In genomic region chr14:34674932-34675331, GRCm38 (mm10) we compare ENCODE assay signal across 8 mouse cellular contexts. TPM values are rescaled to one million over a fixed set of nuclear protein-coding genes. Genes with fewer than 3 reads are reported as not detected.
DNase-seq lines count a peak whose midpoint lies in the region; ATAC-seq and TF ChIP-seq lines count a peak whose summit lies in the region.

No protein-coding gene starts in this region.

- H3K36me3 ChIP-seq in megakaryocyte, embryonic 14.5 days (replicated peaks; ENCODE audit: low read length) = peaks cover 43% of the 10 kb centered on the region
- peaks cover 19% of the 10 kb centered on the region for H3K36me3 ChIP-seq in embryonic facial prominence, embryonic 14.5 days (ENCODE audit: control insufficient read depth, insufficient read depth, low read length)
- H3K36me3 ChIP-seq in limb, embryonic 11.5 days (ENCODE audit: control insufficient read depth, insufficient read depth, low read length) = peaks cover 2% of the 10 kb centered on the region; the same call in 1 of the 2 replicates
- H3K36me3 ChIP-seq in small intestine, adult 2 months (ENCODE audit: control insufficient read depth, insufficient read depth, low read length) = peaks cover 10% of the 10 kb centered on the region

- peak overlapping the region; percentile 79 for H3K4me2 ChIP-seq in embryonic facial prominence, embryonic 14.5 days (ENCODE audit: low read depth, low read length)
- H3K4me2 ChIP-seq in limb, embryonic 11.5 days (ENCODE audit: low read depth, severe bottlenecking) = peak overlapping the region; percentile 66

- H3K4me1 ChIP-seq in megakaryocyte, embryonic 14.5 days = peaks cover 42% of the 10 kb centered on the region
- H3K4me1 ChIP-seq in embryonic facial prominence, embryonic 14.5 days (ENCODE audit: control insufficient read depth, insufficient read depth, low read length) = peaks cover 7% of the 10 kb centered on the region; the same call in 1 of the 2 replicates
- H3K4me1 ChIP-seq in limb, embryonic 11.5 days (ENCODE audit: control insufficient read depth, insufficient read depth, low read length) = no peaks in the 10 kb centered on the region; the same call in 1 of the 2 replicates
- peaks cover 14% of the 10 kb centered on the region; the same call in 1 of the 2 replicates for H3K4me1 ChIP-seq in small intestine, adult 2 months (ENCODE audit: control insufficient read depth, insufficient read depth, insufficient read length, low read length)

- H3K27me3 ChIP-seq in megakaryocyte, embryonic 14.5 days (replicated peaks) = no peaks in the 10 kb centered on the region
- H3K27me3 ChIP-seq in embryonic facial prominence, embryonic 14.5 days (replicated peaks; ENCODE audit: control insufficient read depth, insufficient read depth, low read length) = no peaks in the 10 kb centered on the region
- H3K27me3 ChIP-seq in limb, embryonic 11.5 days (ENCODE audit: control insufficient read depth, insufficient read depth, low read length) = no peaks in the 10 kb centered on the region
- no peaks in the 10 kb centered on the region for H3K27me3 ChIP-seq in small intestine, adult 2 months (ENCODE audit: control insufficient read depth, insufficient read depth, low read length)

- no peak for DNase-seq in embryonic facial prominence, embryonic 14.5 days (ENCODE audit: low spot score)
- no peak for DNase-seq in limb, embryonic 11.5 days (ENCODE audit: low spot score)
- no peak for DNase-seq in thymus, postnatal 0 days (ENCODE audit: low spot score)
- no peak for DNase-seq in retina, postnatal 1 day
- DNase-seq in left cerebral cortex, adult 8-10 months (ENCODE audit: low spot score in 2 of 2) = no peak

- H3K9me3 ChIP-seq in megakaryocyte, embryonic 14.5 days = no peaks in the 10 kb centered on the region
- H3K9me3 ChIP-seq in embryonic facial prominence, embryonic 14.5 days (ENCODE audit: control insufficient read depth, low read length) = no peaks in the 10 kb centered on the region
- no peaks in the 10 kb centered on the region for H3K9me3 ChIP-seq in limb, embryonic 11.5 days (ENCODE audit: control insufficient read depth, low read length)

- no peak for ATAC-seq in megakaryocyte, adult 5-6 weeks (ENCODE audit: poor library complexity, severe bottlenecking)
- no peak for ATAC-seq in embryonic facial prominence, embryonic 14.5 days (ENCODE audit: low read depth)
- ATAC-seq in limb, embryonic 11.5 days (ENCODE audit: insufficient number of reproducible peaks, low FRiP score, low TSS enrichment, low read depth) = no peak

- peak overlapping the region; percentile 93; the same call in 1 of the 2 replicates for H3K27ac ChIP-seq in embryonic facial prominence, embryonic 14.5 days (replicated peaks; ENCODE audit: low read depth, low read length)
- H3K27ac ChIP-seq in limb, embryonic 11.5 days (replicated peaks; ENCODE audit: low read depth, low read length) = no peak overlapping the region
- H3K27ac ChIP-seq in small intestine, adult 2 months (ENCODE audit: insufficient read depth, low read depth, low read length) = peak overlapping the region; percentile 87

- H3K4me3 ChIP-seq in megakaryocyte, embryonic 14.5 days (replicated peaks) = peak overlapping the region; percentile 100
- peak overlapping the region; percentile 99 for H3K4me3 ChIP-seq in embryonic facial prominence, embryonic 14.5 days (ENCODE audit: low read depth, low read length)
- peak overlapping the region; percentile 86 for H3K4me3 ChIP-seq in limb, embryonic 11.5 days (ENCODE audit: low read depth, low read length)
- H3K4me3 ChIP-seq in small intestine, adult 2 months (ENCODE audit: low read depth, low read length) = peak overlapping the region; percentile 99

- TF ChIP-seq CTCF in small intestine, adult 2 months (IDR thresholded peaks at IDR 0.05; ENCODE audit: extremely low read depth, insufficient read length, insufficient replicate concordance, low read depth, low read length) = no peak

- 25% methylated on average over 9 of the region's 9 CpGs for WGBS in embryonic facial prominence, embryonic 14.5 days
- WGBS in limb, embryonic 11.5 days = 33% methylated on average over 9 of the region's 9 CpGs
- WGBS in small intestine, adult 2 months = 5% methylated on average over 9 of the region's 9 CpGs

- H3K9ac ChIP-seq in embryonic facial prominence, embryonic 14.5 days (ENCODE audit: low read depth, low read length) = peak overlapping the region; percentile 98
- peak overlapping the region; percentile 94 for H3K9ac ChIP-seq in limb, embryonic 11.5 days (ENCODE audit: low read length)

- TF ChIP-seq POLR2A in small intestine, adult 2 months (IDR thresholded peaks at IDR 0.05; ENCODE audit: low read depth, low read length) = no peak

RNA-seq across cellular contexts. Expression of gene Wapl, which starts 1.2 kb away (rescaled TPM):
- polyA plus RNA-seq in megakaryocyte, embryonic 14.5 days (2012; ENCODE audit: insufficient read depth, low replicate concordance) = 2.2 and 3.7 TPM in 2 replicates
- total RNA-seq in megakaryocyte, adult 5-6 weeks (2015) = 71.0 and 71.7 TPM in 2 replicates
- total RNA-seq in megakaryocyte, adult 5-6 weeks (2017) = 94.2 and 101 TPM in 2 replicates
- 26.9 and 27.4 TPM in 2 replicates for polyA plus RNA-seq in embryonic facial prominence, embryonic 14.5 days (2014; fragmentation: Nextera tagmentation; extraction: Ambion mirVana)
- 31.8 and 35.3 TPM in 2 replicates for polyA plus RNA-seq in limb, embryonic 11.5 days (2014; fragmentation: Nextera tagmentation; extraction: Ambion mirVana)
- polyA plus RNA-seq in small intestine, adult 2 months (2012; rRNA removed) = 2.1 and 6.0 TPM in 2 replicates
- 38.3 and 49.7 TPM in 2 replicates for polyA plus RNA-seq in thymus, postnatal 0 days (2015; fragmentation: Nextera tagmentation; extraction: Ambion mirVana)
- 10 to 100 TPM; 45.1 to 50.1 (median 48.2) TPM for total RNA-seq in left cerebral cortex, adult 8-10 months (2022)
